In genomic region chrX:11983276-11983675, GRCm38 (mm10) we compare ENCODE assay signal across 20 mouse cellular contexts.
DNase-seq lines count a peak whose midpoint lies in the region; ATAC-seq and TF ChIP-seq lines count a peak whose summit lies in the region.
"Had no signal": no experiment of that assay in that cellular context is flagged by ENCODE, and none has a peak within 500 bp of the region (broad histone marks: within the 10 kb centered on the region; RNA-seq: fewer than 3 reads in every experiment).

No protein-coding gene starts in this region.

- H3K36me3 ChIP-seq in MEL (ENCODE audit: control insufficient read depth in 1 of 2, insufficient read depth in 2 of 2, low read length in 2 of 2): peaks cover 0 to 19% of the 10 kb centered on the region in 2 experiments; a peak in 2 of 4 replicates
- H3K36me3 ChIP-seq in midbrain, embryonic 11.5 days (ENCODE audit: control insufficient read depth, insufficient read depth, low read length): no peaks in the 10 kb centered on the region
- H3K36me3 ChIP-seq: embryonic facial prominence, embryonic 10.5 days; embryonic facial prominence, embryonic 12.5 days; forebrain, embryonic 15.5 days had no signal

- no peak overlapping the region for H3K4me2 ChIP-seq in midbrain, embryonic 11.5 days
- H3K4me2 ChIP-seq: embryonic facial prominence, embryonic 12.5 days; forebrain, embryonic 13.5 days; forebrain, embryonic 15.5 days had no signal

- TF ChIP-seq POLR2A in MEL (IDR thresholded peaks at IDR 0.05; ENCODE audit: control insufficient read depth in 1 of 2, insufficient read depth in 1 of 2, low read depth in 1 of 2, low read length in 2 of 2, poor library complexity in 1 of 2): no peak

- TF ChIP-seq EP300 in MEL (IDR thresholded peaks at IDR 0.05; ENCODE audit: low read depth in 1 of 2, low read length in 2 of 2): peak; percentile 53 to 54; a peak in 3 of 4 replicates

- no peaks in the 10 kb centered on the region for H3K27me3 ChIP-seq in MEL (ENCODE audit: control insufficient read depth in 1 of 2, insufficient read depth in 2 of 2, low read length in 2 of 2)
- H3K27me3 ChIP-seq in midbrain, embryonic 11.5 days (ENCODE audit: control insufficient read depth, insufficient read depth, low read length): peaks cover 3% of the 10 kb centered on the region; the same call in 1 of the 2 replicates
- H3K27me3 ChIP-seq: forebrain, embryonic 15.5 days had no signal

- no peak for TF ChIP-seq RAD21 in MEL (IDR thresholded peaks at IDR 0.05; ENCODE audit: low read depth, low read length)

- H3K9ac ChIP-seq in MEL (ENCODE audit: control insufficient read depth, low read depth, low read length, poor library complexity, severe bottlenecking): peak overlapping the region; percentile 45; the same call in 1 of the 2 replicates
- no peak overlapping the region for H3K9ac ChIP-seq in midbrain, embryonic 11.5 days (ENCODE audit: low read length)
- H3K9ac ChIP-seq: embryonic facial prominence, embryonic 12.5 days; forebrain, embryonic 13.5 days; forebrain, embryonic 15.5 days; forebrain, postnatal 0 days had no signal

- TF ChIP-seq CTCF in MEL (IDR thresholded peaks at IDR 0.05 in 2 of 3, conservative IDR thresholded peaks at IDR 0.05 in 1 of 3; ENCODE audit: control insufficient read depth in 1 of 3, insufficient read depth in 1 of 3, low read depth in 2 of 3, low read length in 3 of 3, poor library complexity in 1 of 3, severe bottlenecking in 1 of 3): no peak

- peaks cover 14 to 28% of the 10 kb centered on the region in 2 experiments for H3K4me1 ChIP-seq in MEL (ENCODE audit: control insufficient read depth in 1 of 2, insufficient read depth in 2 of 2, low read length in 2 of 2)
- H3K4me1 ChIP-seq in midbrain, embryonic 11.5 days (ENCODE audit: control insufficient read depth, insufficient read depth, low read length): peaks cover 2% of the 10 kb centered on the region
- H3K4me1 ChIP-seq: embryonic facial prominence, embryonic 12.5 days; forebrain, embryonic 13.5 days; forebrain, embryonic 15.5 days had no signal

- DNase-seq in MEL (ENCODE audit: low read depth, low spot score) (peak; percentile 67), MEL-GATA-1-ER (ENCODE audit: extremely low read depth, low read depth) (peak; percentile 29)
- DNase-seq in midbrain, embryonic 11.5 days (ENCODE audit: low spot score, missing footprints): no peak
- DNase-seq in embryo, embryonic 9.5 days (ENCODE audit: extremely low spot score): no peak
- DNase-seq in adrenal gland, postnatal 10 days: no peak
- DNase-seq: adrenal gland, adult 2 months; adrenal gland, postnatal 14 days; adrenal gland, postnatal 36 days; cerebellum, adult 11-12 months; cerebellum, adult 2 months; cerebellum, adult 9-10 months; cerebellum, postnatal 10 days; cerebellum, postnatal 25 days; embryo, embryonic 11 days; forebrain, postnatal 0 days had no signal

- H3K79me2 ChIP-seq in MEL (ENCODE audit: control insufficient read depth, insufficient read depth, low read length, poor library complexity): no peaks in the 10 kb centered on the region

- 0 out of 2 replicates have a peak, but pooled peaks have one; percentile 31 for ATAC-seq in megakaryocyte progenitor cell, adult 5-6 weeks (replicated peaks; ENCODE audit: poor library complexity)
- no peak for ATAC-seq in midbrain, embryonic 11.5 days (ENCODE audit: low FRiP score)
- ATAC-seq: forebrain, embryonic 13.5 days; forebrain, embryonic 15.5 days; forebrain, postnatal 0 days had no signal

- peak overlapping the region; percentile 68 for H3K27ac ChIP-seq in MEL (ENCODE audit: control insufficient read depth, low read depth, low read length)
- no peak overlapping the region for H3K27ac ChIP-seq in midbrain, embryonic 11.5 days (ENCODE audit: low read depth, low read length)
- H3K27ac ChIP-seq: embryonic facial prominence, embryonic 10.5 days; embryonic facial prominence, embryonic 12.5 days; forebrain, embryonic 13.5 days; forebrain, embryonic 15.5 days had no signal

- WGBS in midbrain, embryonic 11.5 days: 71% methylated on average over 1 of the region's 1 CpGs

- no peaks in the 10 kb centered on the region for H3K9me3 ChIP-seq in MEL (replicated peaks; ENCODE audit: insufficient read depth, low read length)
- H3K9me3 ChIP-seq in midbrain, embryonic 11.5 days (ENCODE audit: control insufficient read depth, low read length): no peaks in the 10 kb centered on the region
- H3K9me3 ChIP-seq: embryonic facial prominence, embryonic 10.5 days; embryonic facial prominence, embryonic 12.5 days; forebrain, embryonic 13.5 days; forebrain, embryonic 15.5 days had no signal

- H3K4me3 ChIP-seq in MEL (ENCODE audit: control insufficient read depth in 1 of 2, insufficient read depth in 1 of 2, low read depth in 2 of 2, low read length in 2 of 2): no peak overlapping the region
- H3K4me3 ChIP-seq in midbrain, embryonic 11.5 days (ENCODE audit: low read depth, low read length): no peak overlapping the region
- H3K4me3 ChIP-seq: embryonic facial prominence, embryonic 10.5 days; embryonic facial prominence, embryonic 12.5 days; forebrain, embryonic 13.5 days; forebrain, embryonic 15.5 days had no signal

TF ChIP-seq in MEL, 35 proteins besides CTCF, POLR2A, EP300 and RAD21:
- TF ChIP-seq BHLHE40 (IDR thresholded peaks at IDR 0.05; ENCODE audit: borderline replicate concordance, low read depth, low read length) (no peak), USF1 (IDR thresholded peaks at IDR 0.05; ENCODE audit: low read depth, low read length) (no peak), GATA1 (IDR thresholded peaks at IDR 0.05; ENCODE audit: low read depth, low read length) (peak; percentile 54), RCOR1 (IDR thresholded peaks at IDR 0.05; ENCODE audit: low read depth, low read length) (no peak), UBTF (IDR thresholded peaks at IDR 0.05; ENCODE audit: borderline replicate concordance, insufficient read depth, low read depth, low read length) (no peak), HCFC1 (IDR thresholded peaks at IDR 0.05; ENCODE audit: low read depth, low read length) (0 out of 2 replicates have a peak, but pooled peaks have one; percentile 7), USF2 (IDR thresholded peaks at IDR 0.05; ENCODE audit: borderline replicate concordance in 1 of 2, insufficient read depth in 1 of 2, low read depth in 1 of 2, low read length in 2 of 2) (no peak), MAFK (IDR thresholded peaks at IDR 0.05; ENCODE audit: borderline replicate concordance, low read depth, low read length) (no peak), POLR2AphosphoS5 (IDR thresholded peaks at IDR 0.05; ENCODE audit: borderline replicate concordance, low read depth, low read length) (no peak), CHD1 (IDR thresholded peaks at IDR 0.05; ENCODE audit: low read depth, low read length) (no peak), ELF1 (IDR thresholded peaks at IDR 0.05; ENCODE audit: low read depth, low read length) (peak; percentile 24; the same call in 1 of the 2 replicates), NELFE (IDR thresholded peaks at IDR 0.05; ENCODE audit: low read depth, low read length) (no peak), ZC3H11A (IDR thresholded peaks at IDR 0.05; ENCODE audit: low read depth, low read length) (no peak)

Comparison
In these comparisons a context has a peak if more than half of its experiments do, and no peak if none do; other contexts are left out.
1. DNase-seq: peak in MEL (single experiment) and MEL-GATA-1-ER (single experiment); none in midbrain, embryonic 11.5 days (single experiment), embryo, embryonic 9.5 days (single experiment) and adrenal gland, postnatal 10 days (single experiment).